Mouse (Mus musculus) liver, postnatal 0 days (tissue): Measurements from ENCODE around the gene Dnajc12. TPM values are rescaled to one million over a fixed set of nuclear protein-coding genes. Genes with fewer than 3 reads are reported as not detected.
"Not testable (repeated sequence)": the region's sequence is repeated elsewhere in the genome, so short reads cannot be mapped to it uniquely, and the experiment has no call there.

ENCODE experiments used
- ATAC-seq: fragments of 200-750 bp; cut with Nextera tagmentation; 2 replicates; pipeline ENCODE4 v1.8.0; 2017; ENCODE audit warnings: mild to moderate bottlenecking, moderate library complexity
- DNase-seq: peaks from one replicate; pipeline ENCODE4 v3.0.0-alpha.2; 2016
- H3K27ac ChIP-seq: fragments of 300-500 bp; sonication (generic); 2 replicates; pipeline ENCODE4 v1.5.1; 2014; ENCODE audit warnings: antibody characterized with exemption, moderate library complexity, mild to moderate bottlenecking, low read depth
- H3K27me3 ChIP-seq: fragments of 300-500 bp; sonication (generic); 2 replicates; pipeline ENCODE4 v1.6.1; 2014; ENCODE audit warnings: low read length, control low read depth, mixed read lengths; ENCODE audit not compliant: insufficient read depth
- H3K36me3 ChIP-seq: fragments of 300-500 bp; sonication (generic); replicated peaks from 2 replicates; pipeline ENCODE4 v1.6.1; 2014; ENCODE audit warnings: mild to moderate bottlenecking, control low read depth, low read length, moderate library complexity, mixed read lengths; ENCODE audit not compliant: insufficient read depth
- H3K4me1 ChIP-seq: fragments of 300-500 bp; sonication (generic); 2 replicates; pipeline ENCODE4 v1.6.1; 2014; ENCODE audit warnings: antibody characterized with exemption, mild to moderate bottlenecking, control low read depth; ENCODE audit not compliant: insufficient read depth
- H3K4me2 ChIP-seq: fragments of 300-500 bp; sonication (generic); 2 replicates; pipeline ENCODE4 v1.6.1; 2014; ENCODE audit warnings: low read depth, mild to moderate bottlenecking, low read length, moderate library complexity, mixed read lengths
- H3K4me3 ChIP-seq: fragments of 300-500 bp; sonication (generic); 2 replicates; pipeline ENCODE4 v1.5.1; 2014; ENCODE audit warnings: low read depth, low read length
- H3K9ac ChIP-seq: fragments of 300-500 bp; sonication (generic); replicated peaks from 2 replicates; pipeline ENCODE4 v1.6.1; 2014; ENCODE audit warnings: mild to moderate bottlenecking, moderate library complexity
- H3K9me3 ChIP-seq: fragments of 300-500 bp; sonication (generic); 2 replicates; pipeline ENCODE4 v1.6.1; 2016; ENCODE audit warnings: mild to moderate bottlenecking, control low read depth, low read length, mixed read lengths
- CTCF ChIP-seq: sonication (generic); IDR thresholded peaks from 2 replicates; pipeline ENCODE4 v1.5.1; 2016; ENCODE audit warnings: antibody characterized with exemption, low read depth
- EP300 ChIP-seq: IDR thresholded peaks from 2 replicates; pipeline ENCODE4 v1.6.1; 2016; ENCODE audit warnings: antibody characterized with exemption, low read depth, mild to moderate bottlenecking
- WGBS: fragments of 180-500 bp; shearing (Covaris S2); extraction: QIAGEN DNeasy Blood & Tissue Kit; methylation state at CpG from one replicate; pipeline ENCODE4 v1.1.7; 2014; ENCODE audit not compliant: insufficient replicate concordance; 5-methylcytosine and 5-hydroxymethylcytosine counted together
- polyA plus RNA-seq: library from polyadenylated mRNA; unstranded; fragments of >200 nt; fragmentation: Nextera tagmentation; extraction: Ambion mirVana; gene quantifications from 2 replicates; pipeline ENCODE4 v1.2.1, GENCODE M21; 2015

The Dnajc12 gene
- polyA plus RNA-seq, 1 experiment from 2014 or later = 14.8 TPM

DNA sequence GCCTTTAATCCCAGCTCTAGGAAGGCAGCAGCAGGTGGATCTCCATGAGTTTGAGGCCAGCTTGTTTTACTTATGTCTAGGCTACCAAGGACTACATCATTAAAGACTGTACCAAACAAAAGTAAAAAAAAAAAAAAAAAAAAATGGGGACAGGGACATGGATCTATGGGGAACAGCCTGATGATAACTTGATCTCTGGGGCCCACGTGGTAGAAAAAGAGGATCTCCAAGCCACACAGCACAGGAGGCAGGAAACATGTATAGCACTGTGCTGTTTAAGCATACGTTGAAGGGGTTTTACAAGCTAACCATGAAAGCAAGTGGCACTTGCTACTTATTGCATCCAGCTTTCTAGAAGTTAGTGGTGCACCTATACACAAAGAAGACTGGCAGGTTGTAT, 40.9 kb upstream of the Dnajc12 start:
- peaks cover 10% of the 10 kb centered on the region for H3K4me1 ChIP-seq
- H3K4me3 ChIP-seq = no peak overlapping the region
- no peak overlapping the region for H3K4me2 ChIP-seq
- no peak for TF ChIP-seq EP300
- no peak for TF ChIP-seq CTCF
- H3K9ac ChIP-seq = no peak overlapping the region
- DNase-seq = no peak
- H3K36me3 ChIP-seq = no peaks in the 10 kb centered on the region
- 31% methylated on average over 2 of the region's 2 CpGs for WGBS
- H3K27ac ChIP-seq = no peak overlapping the region
- H3K9me3 ChIP-seq = peaks cover 3% of the 10 kb centered on the region
- no peaks in the 10 kb centered on the region for H3K27me3 ChIP-seq
- ATAC-seq = no peak

DNA sequence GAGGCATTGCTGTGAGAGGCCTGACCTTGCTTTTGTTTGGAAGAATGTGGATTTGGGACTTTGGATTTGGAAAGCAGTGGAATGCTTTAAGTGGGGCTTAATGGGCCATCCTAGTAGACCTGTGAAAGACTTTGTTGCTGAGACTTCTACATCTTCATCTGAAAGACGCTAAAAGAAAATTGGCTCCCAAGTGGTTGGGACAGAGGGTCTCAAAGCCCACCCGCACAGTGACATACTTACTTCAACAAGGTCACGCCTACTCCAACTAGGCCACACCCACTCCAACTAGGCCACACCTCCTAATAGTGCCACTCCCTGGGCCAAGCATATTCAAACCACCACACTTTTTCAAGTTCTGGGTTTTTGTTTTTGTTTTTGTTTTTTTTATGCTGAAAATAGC, 37.5 kb upstream of the Dnajc12 start:
- H3K4me3 ChIP-seq = no peak overlapping the region
- TF ChIP-seq EP300 = no peak
- TF ChIP-seq CTCF = no peak
- H3K4me1 ChIP-seq = no peaks in the 10 kb centered on the region
- no peak for DNase-seq
- 80% methylated on average over 3 of the region's 3 CpGs for WGBS
- H3K36me3 ChIP-seq = no peaks in the 10 kb centered on the region
- no peaks in the 10 kb centered on the region for H3K27me3 ChIP-seq
- peaks cover 3% of the 10 kb centered on the region for H3K9me3 ChIP-seq
- ATAC-seq = no peak
- no peak overlapping the region for H3K4me2 ChIP-seq
- H3K9ac ChIP-seq = no peak overlapping the region
- H3K27ac ChIP-seq = no peak overlapping the region

DNA sequence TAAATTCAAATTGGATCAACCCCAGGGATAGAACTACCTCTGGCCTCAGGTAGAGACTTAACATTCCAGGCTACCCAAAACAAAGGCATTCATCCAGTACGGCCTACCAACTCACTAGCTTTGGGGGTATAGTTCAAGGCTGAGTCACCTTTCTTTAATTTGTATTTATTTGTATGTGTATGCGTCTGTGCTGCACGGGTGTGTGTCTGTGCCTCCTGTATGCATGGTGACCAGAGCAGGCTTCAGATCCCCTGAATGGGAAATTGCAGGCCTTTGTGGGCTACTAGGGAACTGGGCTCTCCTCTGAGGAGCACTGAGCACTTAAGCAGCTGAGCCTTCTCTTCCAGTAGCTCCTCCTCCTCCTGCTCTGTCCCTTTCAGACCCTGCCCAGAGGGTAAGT, 34.0 kb upstream of the Dnajc12 start:
- no peak overlapping the region for H3K9ac ChIP-seq
- no peaks in the 10 kb centered on the region for H3K27me3 ChIP-seq
- H3K4me1 ChIP-seq = no peaks in the 10 kb centered on the region
- no peaks in the 10 kb centered on the region for H3K36me3 ChIP-seq
- H3K4me3 ChIP-seq = no peak overlapping the region
- TF ChIP-seq CTCF (no peak), EP300 (no peak)
- no peak for ATAC-seq
- no peak overlapping the region for H3K27ac ChIP-seq
- 72% methylated on average over 3 of the region's 3 CpGs for WGBS
- H3K4me2 ChIP-seq = no peak overlapping the region
- no peak for DNase-seq
- H3K9me3 ChIP-seq = peaks cover 3% of the 10 kb centered on the region

DNA sequence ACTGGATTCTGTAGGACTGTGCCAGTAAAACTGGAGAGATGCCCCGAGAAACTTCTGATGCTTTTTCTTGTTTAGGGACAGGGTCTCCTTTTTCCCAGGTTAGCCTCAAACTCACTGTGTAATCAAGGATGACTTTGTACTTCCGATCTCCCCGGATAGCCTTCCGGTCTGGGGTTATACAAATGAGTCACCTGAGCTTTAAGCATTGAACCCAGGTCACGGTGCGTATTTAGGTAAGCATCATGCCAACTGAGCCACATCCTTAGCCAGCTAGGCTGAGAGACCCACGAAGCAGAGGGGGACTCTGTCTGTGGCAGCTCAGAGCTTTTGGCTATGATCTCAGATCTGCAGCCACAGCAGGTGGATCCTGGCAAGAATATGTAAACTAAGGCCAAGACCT, 31.6 kb upstream of the Dnajc12 start:
- peaks cover 3% of the 10 kb centered on the region; the same call in 1 of the 2 replicates for H3K9me3 ChIP-seq
- no peak overlapping the region for H3K27ac ChIP-seq
- WGBS = 88% methylated on average over 7 of the region's 7 CpGs
- no peak overlapping the region for H3K4me2 ChIP-seq
- TF ChIP-seq CTCF (no peak), EP300 (no peak)
- no peaks in the 10 kb centered on the region for H3K27me3 ChIP-seq
- H3K4me1 ChIP-seq = no peaks in the 10 kb centered on the region
- no peak for ATAC-seq
- no peaks in the 10 kb centered on the region for H3K36me3 ChIP-seq
- no peak for DNase-seq
- H3K9ac ChIP-seq = no peak overlapping the region
- H3K4me3 ChIP-seq = no peak overlapping the region

DNA sequence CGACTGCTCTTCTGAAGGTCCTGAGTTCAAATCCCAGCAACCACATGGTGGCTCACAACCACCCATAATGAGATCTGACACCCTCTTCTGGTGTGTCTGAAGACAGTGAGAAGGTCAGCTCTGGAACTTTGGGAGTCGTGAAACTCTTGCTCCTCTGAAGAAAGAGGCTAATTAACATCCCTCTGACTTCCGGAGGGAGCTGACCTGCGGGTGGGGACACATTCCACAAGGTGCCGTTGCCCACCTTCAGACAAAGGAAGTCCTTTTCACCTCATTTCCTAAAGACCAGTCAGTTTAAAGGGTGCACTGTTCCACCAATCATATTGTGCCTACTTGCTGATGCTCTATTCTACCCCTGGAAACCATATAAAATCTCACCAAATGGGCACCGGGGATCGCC, 31.1 kb upstream of the Dnajc12 start:
- WGBS = 82% methylated on average over 7 of the region's 7 CpGs
- H3K4me1 ChIP-seq, H3K9me3 ChIP-seq, H3K9ac ChIP-seq, ATAC-seq, H3K4me3 ChIP-seq, DNase-seq, H3K4me2 ChIP-seq, H3K36me3 ChIP-seq, H3K27me3 ChIP-seq, H3K27ac ChIP-seq: not testable (repeated sequence)

DNA sequence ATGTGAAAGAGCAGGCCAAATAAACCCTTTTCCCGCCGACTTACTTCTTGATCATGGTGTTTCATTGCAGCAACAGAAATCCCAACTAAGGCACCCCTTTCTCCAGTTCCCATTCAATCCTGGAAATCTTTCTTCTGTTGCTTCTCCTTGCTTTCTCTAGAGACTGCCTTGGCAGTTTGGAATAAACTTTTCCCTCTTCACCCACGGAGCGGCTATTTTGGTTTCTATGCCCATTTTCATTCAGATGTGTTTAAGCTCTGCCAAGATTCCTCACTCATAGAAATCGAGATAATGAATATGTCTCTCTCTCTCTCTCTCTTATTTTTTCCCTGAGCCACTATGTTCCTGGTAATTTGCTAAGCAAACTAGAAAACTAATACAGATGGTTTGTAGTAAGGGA, 30.1 kb upstream of the Dnajc12 start:
- Histone ChIP-seq H3K27me3 (no peaks in the 10 kb centered on the region), H3K36me3 (no peaks in the 10 kb centered on the region), H3K9ac (no peak overlapping the region), H3K4me1 (no peaks in the 10 kb centered on the region), H3K27ac (no peak overlapping the region), H3K9me3 (peaks cover 3% of the 10 kb centered on the region; the same call in 1 of the 2 replicates), H3K4me2 (no peak overlapping the region), H3K4me3 (no peak overlapping the region)
- TF ChIP-seq EP300 (no peak), CTCF (no peak)
- DNase-seq = no peak
- ATAC-seq = no peak
- WGBS = 80% methylated on average over 5 of the region's 5 CpGs

DNA sequence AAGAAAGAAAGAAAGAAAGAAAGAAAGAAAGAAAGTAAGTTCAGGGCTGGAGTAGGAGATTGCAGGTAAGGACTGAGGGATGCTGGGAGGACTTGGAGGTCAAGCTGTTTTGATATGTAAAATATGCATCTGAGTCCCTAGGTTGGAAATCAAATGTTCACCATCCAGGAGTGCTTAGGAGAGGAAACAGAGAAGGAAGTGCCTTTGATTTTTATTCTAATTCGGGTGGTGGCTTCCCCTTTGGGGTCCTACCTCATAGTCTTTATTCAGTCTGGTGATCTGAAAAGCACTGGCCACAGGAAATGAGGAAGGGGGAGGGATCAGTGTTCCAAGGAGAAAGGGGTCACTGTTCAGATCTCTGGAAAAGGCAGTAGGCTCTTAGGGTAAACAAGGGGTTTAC, 21.7 kb upstream of the Dnajc12 start:
- 25% methylated on average over 1 of the region's 1 CpGs for WGBS
- no peak for DNase-seq
- no peak for TF ChIP-seq CTCF
- TF ChIP-seq EP300 = no peak

More for the DNA sequence above, 21.7 kb upstream of the Dnajc12 start:
- Histone ChIP-seq H3K27me3 (no peaks in the 10 kb centered on the region), H3K9ac (no peak overlapping the region), H3K36me3 (no peaks in the 10 kb centered on the region), H3K4me2 (no peak overlapping the region), H3K4me1 (no peaks in the 10 kb centered on the region), H3K27ac (no peak overlapping the region), H3K4me3 (no peak overlapping the region), H3K9me3 (0 out of 2 replicates have a peak, but pooled peaks cover 4% of the 10 kb centered on the region)
- ATAC-seq = no peak
